Mouse (Mus musculus) large intestine, adult 2 months (tissue): Measurements from ENCODE around the gene Slc17a9. TPM values are rescaled to one million over a fixed set of nuclear protein-coding genes. Genes with fewer than 3 reads are reported as not detected.
A peak's percentile ranks its signal among the peaks of the same experiment; 100 is the strongest.

Experiments
- DNase-seq: peaks from one replicate; pipeline ENCODE4 v3.0.0-alpha.2; 2012; ENCODE audit warnings: low read depth, low spot score
- WGBS: fragments of 180-500 bp; shearing (Covaris S2); methylation state at CpG from one replicate; pipeline ENCODE4 v1.1.7; 2018; 5-methylcytosine and 5-hydroxymethylcytosine counted together
- polyA plus RNA-seq: library from polyadenylated mRNA; depleted of rRNA; stranded (reverse); fragments of >200 nt; gene quantifications from 2 replicates; pipeline ENCODE4 v1.2.3, GENCODE M21; 2012; rRNA removed

Slc17a9 gene
- polyA plus RNA-seq: 19.1 and 19.9 TPM in 2 replicates

GRCm38 (mm10) chr2:180724585-180725413 lies at the start of gene Slc17a9:
Slc17a9 (plus strand) TSS chr2:180725263.
- WGBS: 2% methylated on average over 18 of the region's 18 CpGs
- no peak for DNase-seq

GRCm38 (mm10) chr2:180676706-180677105 lies 48.4 kb upstream of the Slc17a9 start:
- WGBS: 43% methylated on average over 2 of the region's 2 CpGs

GRCm38 (mm10) chr2:180678609-180679140 lies 46.4 kb upstream of the Slc17a9 start:
- DNase-seq: peak; percentile 43
- WGBS: 12% methylated on average over 4 of the region's 4 CpGs

More at GRCm38 (mm10) chr2:180676706-180677105, 48.4 kb upstream of the Slc17a9 start:
- no peak for DNase-seq

- no peak for DNase-seq
- 55% methylated on average over 2 of the region's 2 CpGs for WGBS
Observed at GRCm38 (mm10) chr2:180681225-180681624, 43.8 kb upstream of the Slc17a9 start.

GRCm38 (mm10) chr2:180683524-180683923 lies 41.5 kb upstream of the Slc17a9 start:
- 84% methylated on average over 2 of the region's 2 CpGs for WGBS
- no peak for DNase-seq

- DNase-seq: no peak
- 87% methylated on average over 4 of the region's 4 CpGs for WGBS
Observed at GRCm38 (mm10) chr2:180684031-180684430, 41.0 kb upstream of the Slc17a9 start.

GRCm38 (mm10) chr2:180689841-180690240 lies 35.2 kb upstream of the Slc17a9 start:
- 76% methylated on average over 5 of the region's 5 CpGs for whole genome bisulfite sequencing
- DNase-seq: no peak

- 2% methylated on average over 1 of the region's 1 CpGs for WGBS
- DNase-seq: no peak
Observed at GRCm38 (mm10) chr2:180692630-180693029, 32.4 kb upstream of the Slc17a9 start.

GRCm38 (mm10) chr2:180695176-180695575 lies 29.9 kb upstream of the Slc17a9 start:
- no peak for DNase-seq
- 62% methylated on average over 2 of the region's 2 CpGs for WGBS

- DNase-seq: no peak
- WGBS: 21% methylated on average over 5 of the region's 5 CpGs
Observed at GRCm38 (mm10) chr2:180700457-180700856, 24.6 kb upstream of the Slc17a9 start.

- 2% methylated on average over 26 of the region's 26 CpGs for WGBS
- no peak for DNase-seq
Observed at GRCm38 (mm10) chr2:180701053-180701766, 23.9 kb upstream of the Slc17a9 start.

GRCm38 (mm10) chr2:180701767-180702621 lies 23.1 kb upstream of the Slc17a9 start:
- WGBS: under 1% methylated on average over 66 of the region's 66 CpGs
- DNase-seq: no peak

GRCm38 (mm10) chr2:180702701-180703149 lies 22.3 kb upstream of the Slc17a9 start:
- WGBS: 27% methylated on average over 4 of the region's 4 CpGs
- no peak for DNase-seq

- no peak for DNase-seq
- whole genome bisulfite sequencing: 76% methylated on average over 5 of the region's 5 CpGs
Observed at GRCm38 (mm10) chr2:180703175-180703574, 21.9 kb upstream of the Slc17a9 start.

GRCm38 (mm10) chr2:180703645-180704359 lies 21.3 kb upstream of the Slc17a9 start:
- DNase-seq: no peak
- 55% methylated on average over 3 of the region's 3 CpGs for WGBS

- DNase-seq: peak; percentile 92
- WGBS: 23% methylated on average over 8 of the region's 8 CpGs
Observed at GRCm38 (mm10) chr2:180704591-180704990, 20.5 kb upstream of the Slc17a9 start.

- 25% methylated on average over 3 of the region's 3 CpGs for WGBS
- DNase-seq: no peak
Observed at GRCm38 (mm10) chr2:180705066-180705465, 20.0 kb upstream of the Slc17a9 start.

GRCm38 (mm10) chr2:180705975-180706374 lies 19.1 kb upstream of the Slc17a9 start:
- WGBS: 94% methylated on average over 5 of the region's 5 CpGs

More at GRCm38 (mm10) chr2:180705975-180706374, 19.1 kb upstream of the Slc17a9 start:
- no peak for DNase-seq
